Mouse (Mus musculus): ENCODE results near the gene Kcnt2. TPM values are rescaled to one million over a fixed set of nuclear protein-coding genes. Genes with fewer than 3 reads are reported as not detected.
A peak's percentile ranks its signal among the peaks of the same experiment; 100 is the strongest.

Gene Kcnt2
- polyA plus RNA-seq, 1 experiment from 2014 or later, result 1.1 TPM

DNA sequence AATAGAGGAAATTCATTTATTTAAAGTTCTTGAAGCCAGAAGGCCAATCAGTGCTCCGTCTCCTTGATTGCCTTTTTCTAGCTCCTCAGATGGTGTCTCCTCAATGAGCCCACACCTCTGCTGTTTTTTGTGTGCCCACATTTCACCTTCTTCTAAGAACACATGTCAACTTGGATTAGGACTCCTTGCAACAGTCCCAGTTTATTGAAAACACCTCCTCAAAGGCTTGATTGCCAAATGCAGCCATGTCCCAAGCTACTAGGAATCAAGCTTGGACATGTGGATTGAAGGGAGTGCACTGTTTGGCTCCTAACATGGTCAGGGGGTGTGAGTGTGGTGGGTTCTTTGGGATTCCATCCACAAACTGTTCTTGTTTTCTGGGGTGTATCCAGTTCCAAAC, 245.4 kb downstream of the Kcnt2 start:
- no peaks in the 10 kb centered on the region for H3K4me1 ChIP-seq (ENCODE audit: insufficient read depth)
- H3K4me3 ChIP-seq (ENCODE audit: low read depth, low read length), result no peak overlapping the region
- no peak overlapping the region for H3K27ac ChIP-seq (ENCODE audit: low read depth)
- no peak overlapping the region for H3K9ac ChIP-seq
- no peak for ATAC-seq (ENCODE audit: insufficient read depth)
- no peaks in the 10 kb centered on the region for H3K27me3 ChIP-seq (ENCODE audit: insufficient read depth, low read length)
- no peak overlapping the region for H3K4me2 ChIP-seq
- no peak for DNase-seq
- WGBS, result 86% methylated on average over 1 of the region's 1 CpGs
- H3K9me3 ChIP-seq (ENCODE audit: low read depth, low read length), result no peaks in the 10 kb centered on the region
- TF ChIP-seq CTCF (IDR thresholded peaks at IDR 0.05; ENCODE audit: low read depth), result no peak
- no peaks in the 10 kb centered on the region for H3K36me3 ChIP-seq (ENCODE audit: insufficient read depth)

DNA sequence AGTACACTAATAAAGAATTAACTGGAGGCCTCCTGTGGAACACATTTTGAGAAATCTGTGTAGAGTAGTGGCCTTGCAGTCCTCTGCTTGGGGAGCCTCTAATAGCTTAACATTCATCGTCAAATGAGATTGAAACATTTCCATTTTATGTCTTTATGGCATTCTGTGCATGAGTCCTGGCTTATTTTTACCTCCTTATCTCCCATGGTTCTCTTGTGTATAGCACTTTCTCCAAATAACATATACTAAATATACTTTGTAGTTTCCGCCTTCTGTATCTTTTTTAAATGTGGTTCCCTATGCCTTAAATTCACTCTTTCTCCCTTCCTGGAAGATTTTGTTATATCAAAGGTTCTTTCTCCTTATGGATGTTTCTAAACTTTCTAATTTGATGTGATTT, 246.3 kb downstream of the Kcnt2 start:
- H3K4me2 ChIP-seq, result no peak overlapping the region
- ATAC-seq (ENCODE audit: insufficient read depth), result no peak

DNA sequence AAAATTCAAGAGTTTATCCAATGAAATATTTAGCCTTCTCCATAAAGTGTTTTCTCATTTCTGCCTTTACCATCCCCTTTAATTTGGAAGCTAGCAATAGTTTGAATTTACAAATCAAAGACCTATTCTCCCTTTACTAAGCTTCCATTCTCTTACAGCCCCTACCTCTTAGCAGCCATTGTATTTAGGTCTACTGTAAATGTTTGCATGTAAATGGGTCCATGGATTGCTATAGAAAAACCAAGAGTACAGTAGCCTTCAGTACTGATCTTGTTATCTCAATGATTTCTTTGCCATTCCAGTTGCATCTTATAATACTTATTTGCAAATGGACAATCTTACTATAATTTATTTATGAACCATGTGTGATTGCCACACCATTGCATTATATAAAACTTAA, 267.5 kb downstream of the Kcnt2 start:
- H3K9ac ChIP-seq, result no peak overlapping the region
- no peak for DNase-seq
- no peaks in the 10 kb centered on the region for H3K36me3 ChIP-seq (ENCODE audit: insufficient read depth)
- TF ChIP-seq CTCF (IDR thresholded peaks at IDR 0.05; ENCODE audit: low read depth), result no peak
- no peak overlapping the region for H3K4me2 ChIP-seq
- H3K4me1 ChIP-seq (ENCODE audit: insufficient read depth), result no peaks in the 10 kb centered on the region
- no peaks in the 10 kb centered on the region for H3K9me3 ChIP-seq (ENCODE audit: low read depth, low read length)
- no peaks in the 10 kb centered on the region for H3K27me3 ChIP-seq (ENCODE audit: insufficient read depth, low read length)
- ATAC-seq (ENCODE audit: insufficient read depth), result no peak
- no peak overlapping the region for H3K27ac ChIP-seq (ENCODE audit: low read depth)
- no peak overlapping the region for H3K4me3 ChIP-seq (ENCODE audit: low read depth, low read length)

More for the DNA sequence above, 246.3 kb downstream of the Kcnt2 start:
- no peaks in the 10 kb centered on the region for H3K27me3 ChIP-seq (ENCODE audit: insufficient read depth, low read length)
- H3K36me3 ChIP-seq (ENCODE audit: insufficient read depth), result no peaks in the 10 kb centered on the region
- no peaks in the 10 kb centered on the region for H3K9me3 ChIP-seq (ENCODE audit: low read depth, low read length)
- no peak overlapping the region for H3K4me3 ChIP-seq (ENCODE audit: low read depth, low read length)
- TF ChIP-seq CTCF (IDR thresholded peaks at IDR 0.05; ENCODE audit: low read depth), result no peak
- H3K27ac ChIP-seq (ENCODE audit: low read depth), result no peak overlapping the region
- WGBS, result 86% methylated on average over 2 of the region's 2 CpGs
- H3K9ac ChIP-seq, result no peak overlapping the region
- no peak for DNase-seq
- no peaks in the 10 kb centered on the region for H3K4me1 ChIP-seq (ENCODE audit: insufficient read depth)

DNA sequence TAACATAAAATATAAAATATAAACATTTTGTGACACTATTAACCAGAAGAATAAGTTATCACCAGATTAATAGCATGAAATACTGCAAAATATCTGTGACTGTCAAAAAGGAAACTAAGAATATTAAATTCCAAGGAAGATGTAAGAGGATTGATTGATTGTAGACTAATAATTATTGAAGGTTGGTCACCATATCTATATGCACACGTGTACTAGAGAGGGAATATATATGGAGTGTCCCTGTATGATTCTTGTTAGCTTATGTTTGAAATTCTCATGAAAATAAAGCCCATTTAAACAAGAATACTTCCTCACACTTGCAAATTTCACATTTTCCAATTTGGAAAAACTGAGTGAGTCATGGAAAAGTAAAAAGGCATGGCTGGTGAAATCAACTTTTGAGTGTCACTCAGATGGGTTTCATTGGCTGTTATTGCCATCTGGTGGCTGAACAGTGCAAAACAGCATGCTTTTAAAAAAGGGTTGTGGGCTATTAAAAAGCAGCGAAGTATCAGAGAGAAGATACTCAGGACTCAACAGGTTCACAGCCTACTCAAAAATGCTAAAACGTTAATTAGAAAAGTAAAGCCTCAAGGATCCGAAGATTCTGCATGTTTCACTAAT, 285.4 kb downstream of the Kcnt2 start:
- peak; percentile 77 for TF ChIP-seq CTCF (IDR thresholded peaks at IDR 0.05; ENCODE audit: low read depth)
- H3K27me3 ChIP-seq (ENCODE audit: insufficient read depth, low read length), result no peaks in the 10 kb centered on the region
- WGBS, result 35% methylated on average over 4 of the region's 4 CpGs
- no peak overlapping the region for H3K27ac ChIP-seq (ENCODE audit: low read depth)
- no peaks in the 10 kb centered on the region for H3K9me3 ChIP-seq (ENCODE audit: low read depth, low read length)
- peak; percentile 78 for DNase-seq
- no peaks in the 10 kb centered on the region for H3K4me1 ChIP-seq (ENCODE audit: insufficient read depth)
- no peak overlapping the region for H3K9ac ChIP-seq
- H3K4me3 ChIP-seq (ENCODE audit: low read depth, low read length), result no peak overlapping the region
- H3K4me2 ChIP-seq, result no peak overlapping the region
- no peaks in the 10 kb centered on the region for H3K36me3 ChIP-seq (ENCODE audit: insufficient read depth)
- no peak for ATAC-seq (ENCODE audit: insufficient read depth)

DNA sequence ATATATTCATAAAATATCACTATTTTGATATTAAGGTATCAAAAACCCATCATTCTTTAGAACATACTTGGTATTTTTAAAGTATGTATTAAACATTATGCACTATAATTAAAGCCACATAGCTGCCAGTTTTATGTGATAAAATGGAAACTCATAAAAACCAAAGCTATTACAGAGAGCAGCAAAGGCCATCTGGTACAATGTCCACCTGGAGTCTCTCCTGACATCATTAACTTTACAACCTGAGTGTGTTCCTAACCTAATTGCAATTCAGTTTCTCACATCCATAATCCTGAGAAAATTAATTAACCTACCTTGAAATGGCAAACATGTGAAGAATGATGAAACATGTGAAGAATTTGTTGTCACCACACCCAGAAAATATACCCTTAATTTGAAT, 288.9 kb downstream of the Kcnt2 start:
- H3K4me3 ChIP-seq (ENCODE audit: low read depth, low read length), result no peak overlapping the region
- no peak overlapping the region for H3K9ac ChIP-seq
- ATAC-seq (ENCODE audit: insufficient read depth) (no peak), DNase-seq (no peak)
- no peaks in the 10 kb centered on the region for H3K36me3 ChIP-seq (ENCODE audit: insufficient read depth)
- H3K4me1 ChIP-seq (ENCODE audit: insufficient read depth), result no peaks in the 10 kb centered on the region
- no peak overlapping the region for H3K4me2 ChIP-seq
- H3K27ac ChIP-seq (ENCODE audit: low read depth), result no peak overlapping the region
- TF ChIP-seq CTCF (IDR thresholded peaks at IDR 0.05; ENCODE audit: low read depth), result no peak
- no peaks in the 10 kb centered on the region for H3K9me3 ChIP-seq (ENCODE audit: low read depth, low read length)
- no peaks in the 10 kb centered on the region for H3K27me3 ChIP-seq (ENCODE audit: insufficient read depth, low read length)

DNA sequence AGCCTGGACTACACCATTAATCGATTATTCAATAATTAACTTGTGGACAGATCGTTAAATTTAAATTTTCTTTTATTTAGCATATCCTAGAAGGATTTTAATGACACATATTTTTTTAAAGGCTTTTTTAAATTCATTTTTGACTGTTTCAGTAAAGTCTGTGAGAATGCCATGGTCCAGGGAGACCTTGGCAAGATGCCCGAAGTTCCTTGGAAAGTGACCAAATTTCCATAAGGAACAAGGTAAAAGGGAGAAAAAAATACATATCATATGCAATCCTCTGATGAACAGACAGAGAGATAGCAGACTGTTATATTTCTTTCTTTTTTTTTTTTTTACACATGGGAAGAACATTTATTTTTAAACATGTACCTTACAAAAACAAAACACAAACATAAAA, 296.1 kb downstream of the Kcnt2 start:
- Histone ChIP-seq H3K9me3 (ENCODE audit: low read depth, low read length) (no peaks in the 10 kb centered on the region), H3K4me2 (no peak overlapping the region), H3K4me3 (ENCODE audit: low read depth, low read length) (no peak overlapping the region), H3K4me1 (ENCODE audit: insufficient read depth) (no peaks in the 10 kb centered on the region), H3K27ac (ENCODE audit: low read depth) (no peak overlapping the region), H3K36me3 (ENCODE audit: insufficient read depth) (no peaks in the 10 kb centered on the region), H3K9ac (no peak overlapping the region), H3K27me3 (ENCODE audit: insufficient read depth, low read length) (no peaks in the 10 kb centered on the region)
- peak; percentile 39 for DNase-seq
- TF ChIP-seq CTCF (IDR thresholded peaks at IDR 0.05; ENCODE audit: low read depth), result no peak
- ATAC-seq (ENCODE audit: insufficient read depth), result no peak
- 77% methylated on average over 3 of the region's 3 CpGs for WGBS

DNA sequence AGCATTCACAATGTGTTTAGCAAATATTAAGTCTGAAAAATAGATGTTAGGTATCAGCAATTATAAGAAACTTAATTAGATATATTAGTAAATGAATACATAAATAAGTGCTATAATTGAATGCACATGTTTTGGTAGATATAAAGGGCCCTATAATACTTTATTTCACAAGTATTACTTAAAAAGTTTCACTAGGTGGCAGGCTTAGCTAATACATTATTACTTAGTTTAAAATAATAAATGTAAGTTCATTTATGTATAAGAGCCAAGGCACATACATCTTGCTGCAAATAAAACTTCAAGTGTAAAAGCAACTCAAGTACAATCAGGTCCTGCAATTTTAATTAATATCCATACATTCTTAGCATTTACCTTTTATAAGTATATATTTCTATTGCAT, 302.8 kb downstream of the Kcnt2 start:
- no peak for TF ChIP-seq CTCF (IDR thresholded peaks at IDR 0.05; ENCODE audit: low read depth)
- Histone ChIP-seq H3K36me3 (ENCODE audit: insufficient read depth) (no peaks in the 10 kb centered on the region), H3K4me2 (no peak overlapping the region), H3K4me1 (ENCODE audit: insufficient read depth) (no peaks in the 10 kb centered on the region), H3K27me3 (ENCODE audit: insufficient read depth, low read length) (no peaks in the 10 kb centered on the region), H3K27ac (ENCODE audit: low read depth) (no peak overlapping the region), H3K9ac (no peak overlapping the region), H3K9me3 (ENCODE audit: low read depth, low read length) (no peaks in the 10 kb centered on the region), H3K4me3 (ENCODE audit: low read depth, low read length) (no peak overlapping the region)
- DNase-seq, result peak; percentile 69
- no peak for ATAC-seq (ENCODE audit: insufficient read depth)

DNA sequence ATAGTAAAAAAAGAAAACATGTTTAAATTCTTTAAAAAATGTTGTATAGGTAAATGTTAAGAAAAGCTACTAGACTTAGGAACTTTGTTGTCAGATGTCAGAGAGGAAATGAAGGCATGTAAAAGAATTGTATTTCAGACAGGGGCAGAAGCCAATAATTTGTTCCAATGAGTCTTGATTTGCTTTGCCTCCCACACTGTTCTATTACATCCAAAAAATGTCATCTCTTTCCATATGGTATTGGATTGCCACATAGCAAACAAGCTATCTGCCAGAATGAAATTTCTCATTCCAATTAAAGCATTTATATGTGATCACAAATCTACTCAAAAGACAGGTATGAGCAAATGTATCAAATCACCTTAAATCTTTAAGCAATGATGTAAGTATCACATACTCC, 314.8 kb downstream of the Kcnt2 start:
- TF ChIP-seq CTCF (IDR thresholded peaks at IDR 0.05; ENCODE audit: low read depth), result no peak
- no peak overlapping the region for H3K4me2 ChIP-seq
- H3K27me3 ChIP-seq (ENCODE audit: insufficient read depth, low read length), result no peaks in the 10 kb centered on the region
- no peak overlapping the region for H3K27ac ChIP-seq (ENCODE audit: low read depth)
- DNase-seq, result no peak
- H3K9ac ChIP-seq, result no peak overlapping the region
- no peaks in the 10 kb centered on the region for H3K4me1 ChIP-seq (ENCODE audit: insufficient read depth)
- no peaks in the 10 kb centered on the region for H3K9me3 ChIP-seq (ENCODE audit: low read depth, low read length)
- no peaks in the 10 kb centered on the region for H3K36me3 ChIP-seq (ENCODE audit: insufficient read depth)
- no peak for ATAC-seq (ENCODE audit: insufficient read depth)
- no peak overlapping the region for H3K4me3 ChIP-seq (ENCODE audit: low read depth, low read length)

Measured in lung, embryonic 14.5 days (tissue).